Mouse (Mus musculus) bone marrow, adult 2 months (tissue): ENCODE measurements at regions not wholly inside any gene's neighbourhood (a gene's known extent, or its start where the extent isn't known, plus 50 kb on each side); places are given as distances from the start of the nearest gene placed in this dataset.

Experiments
- CTCF ChIP-seq: fragments of 200-500 bp; IDR thresholded peaks from 2 replicates; pipeline ENCODE4 v1.5.1; 2011; ENCODE audit warnings: low read length, control low read depth; ENCODE audit not compliant: control insufficient read depth, insufficient read depth
- POLR2A ChIP-seq: fragments of 200-500 bp; IDR thresholded peaks from 2 replicates; pipeline ENCODE4 v1.6.1; 2011; ENCODE audit warnings: low read depth, mild to moderate bottlenecking, control low read depth, low read length, borderline replicate concordance; ENCODE audit not compliant: control insufficient read depth

GRCm38 (mm10) chr5:119365157-119365556, 305.3 kb upstream of the Tbx3 start:
- TF ChIP-seq CTCF (no peak), POLR2A (no peak)
